Mouse (Mus musculus) right cerebral cortex, postnatal 14 days (tissue): ENCODE measurements around the gene Nr2f2.

Source experiments
- DNase-seq: peaks from one replicate; pipeline ENCODE4 v3.0.0; 2022

The Nr2f2 gene

DNA sequence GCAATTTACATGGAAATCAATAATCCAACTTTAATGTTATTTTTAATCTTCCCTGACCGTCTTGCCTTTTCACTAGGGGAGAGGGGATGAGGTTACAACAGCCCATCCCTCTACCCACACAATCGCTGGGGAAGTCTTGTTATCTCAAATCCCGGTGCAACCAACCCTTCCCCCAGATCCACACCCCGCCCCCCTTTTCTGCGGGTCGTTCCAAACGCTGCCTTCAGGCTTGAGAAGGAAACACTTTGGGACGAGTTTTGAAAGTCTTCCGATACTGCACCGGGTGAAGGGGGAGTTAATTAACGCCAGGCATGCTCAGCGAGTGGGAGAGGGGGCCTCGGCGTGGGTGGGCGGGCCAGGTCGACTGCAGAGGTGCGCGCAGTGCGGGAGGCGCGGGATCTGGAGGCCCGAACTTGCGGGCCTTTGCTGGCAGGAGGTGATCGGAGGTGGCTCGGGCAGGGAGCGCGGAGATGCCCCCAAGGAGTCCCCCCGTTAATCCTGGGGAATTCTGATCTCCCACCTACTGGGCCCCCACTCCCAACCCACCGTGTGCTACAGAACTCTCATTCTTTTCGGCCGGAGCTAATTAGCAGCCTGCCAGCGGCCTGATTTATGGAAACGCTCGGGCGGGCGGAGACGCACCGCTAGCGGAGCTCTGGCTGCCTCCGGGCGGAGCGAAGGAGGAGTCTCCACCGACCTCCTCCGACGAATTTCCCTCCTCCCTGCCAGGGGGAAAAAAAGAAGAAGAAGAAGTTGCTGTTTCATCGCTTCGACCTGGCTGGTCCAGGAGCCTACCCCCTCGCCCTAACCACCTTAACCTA, 35.1 kb downstream of the Nr2f2 start:
- DNase-seq: no peak

DNA sequence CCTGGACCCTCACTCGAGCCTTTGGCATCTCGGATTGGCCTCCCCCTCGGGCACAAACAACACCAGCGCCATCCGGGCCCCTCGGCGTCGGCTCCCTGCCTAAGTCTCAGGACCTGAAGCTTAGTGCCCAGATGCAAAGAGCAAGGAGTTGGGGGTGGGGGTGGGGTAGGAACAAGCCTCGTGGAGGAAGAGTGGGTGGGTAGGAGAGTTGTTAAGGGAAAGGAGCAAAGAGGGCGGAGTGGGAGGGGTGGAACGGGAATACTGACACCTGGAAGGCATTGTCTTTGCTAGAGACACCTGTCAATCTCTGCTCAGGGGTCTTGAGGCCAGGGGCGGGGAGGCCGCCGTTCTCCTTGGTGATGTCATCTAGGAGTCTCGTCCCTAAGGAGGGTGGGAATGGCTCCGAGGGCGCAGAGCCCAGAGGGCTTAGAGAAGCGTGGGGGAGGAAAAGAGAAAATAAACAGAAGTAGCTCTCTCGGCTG, 35.7 kb downstream of the Nr2f2 start:
- no peak for DNase-seq

DNA sequence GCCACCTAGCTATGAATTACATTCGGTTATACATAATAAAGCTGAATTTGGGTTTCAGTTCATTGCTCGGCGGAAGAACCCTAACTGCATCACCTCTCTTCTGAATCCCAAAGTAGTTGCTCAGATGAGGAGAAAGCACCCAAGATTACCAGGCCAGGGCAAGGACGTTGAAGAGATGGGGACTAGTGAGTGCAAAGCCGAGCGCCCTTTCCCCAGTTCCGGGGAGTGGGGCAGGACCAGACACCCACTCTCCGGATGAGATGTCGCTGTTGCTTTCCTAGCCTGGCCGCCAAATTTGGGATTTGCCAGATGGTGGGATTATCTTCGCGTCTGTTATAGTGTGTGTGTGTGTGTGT, 36.4 kb downstream of the Nr2f2 start:
- no peak for DNase-seq

DNA sequence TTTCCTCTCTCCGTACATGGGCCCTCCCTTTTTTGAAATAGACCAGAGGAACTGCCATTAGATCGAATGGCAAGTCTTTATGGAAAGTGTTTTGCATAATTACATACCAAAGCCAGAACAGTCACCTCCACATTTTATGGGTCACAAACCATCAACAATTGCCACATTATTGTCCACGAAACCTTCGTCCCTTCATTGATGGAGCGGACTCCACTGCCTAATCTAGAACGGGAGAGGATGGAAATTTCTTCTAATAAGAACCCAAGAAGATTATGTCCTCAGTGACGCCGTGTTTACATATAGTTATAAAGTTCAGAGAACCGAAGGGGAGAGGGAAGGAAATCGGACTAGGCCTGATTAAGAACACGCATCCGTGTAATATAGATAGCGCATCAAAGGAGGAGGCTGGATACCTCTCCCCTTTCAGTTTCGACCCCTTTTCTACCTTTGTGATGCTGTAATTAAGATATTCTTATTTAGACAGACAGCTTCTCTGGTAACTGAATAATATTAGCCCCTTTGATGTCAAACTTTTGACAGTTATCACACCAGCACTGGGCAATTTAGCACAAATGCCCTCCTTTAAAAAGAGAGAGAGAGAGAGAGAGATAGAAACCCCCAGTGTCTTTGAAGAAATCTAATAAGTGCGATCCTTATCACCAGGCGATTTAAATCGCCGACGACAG, 36.9 kb downstream of the Nr2f2 start:
- no peak for DNase-seq

DNA sequence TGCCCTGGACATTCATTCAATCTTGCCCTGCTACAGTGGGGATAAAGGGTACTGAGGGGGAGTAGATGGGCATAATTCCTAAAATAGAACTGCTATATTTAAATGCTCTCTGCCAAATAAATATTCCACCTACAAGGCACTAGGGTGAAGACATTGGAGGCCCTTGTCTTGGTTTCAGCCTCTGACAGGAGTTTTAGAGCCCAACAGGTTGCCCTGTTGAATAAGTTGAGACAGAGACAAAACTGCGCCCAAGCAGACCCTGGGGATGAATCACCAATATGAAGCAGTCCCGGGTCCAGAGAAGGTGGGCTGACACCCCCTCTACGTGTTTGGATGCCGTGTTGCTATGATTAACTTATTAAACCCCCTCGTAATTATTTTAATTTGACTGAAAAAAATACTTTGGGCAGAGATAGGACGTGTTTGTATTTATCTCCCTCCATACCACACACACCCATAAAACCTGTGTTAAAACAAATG, 37.5 kb downstream of the Nr2f2 start:
- DNase-seq: no peak

DNA sequence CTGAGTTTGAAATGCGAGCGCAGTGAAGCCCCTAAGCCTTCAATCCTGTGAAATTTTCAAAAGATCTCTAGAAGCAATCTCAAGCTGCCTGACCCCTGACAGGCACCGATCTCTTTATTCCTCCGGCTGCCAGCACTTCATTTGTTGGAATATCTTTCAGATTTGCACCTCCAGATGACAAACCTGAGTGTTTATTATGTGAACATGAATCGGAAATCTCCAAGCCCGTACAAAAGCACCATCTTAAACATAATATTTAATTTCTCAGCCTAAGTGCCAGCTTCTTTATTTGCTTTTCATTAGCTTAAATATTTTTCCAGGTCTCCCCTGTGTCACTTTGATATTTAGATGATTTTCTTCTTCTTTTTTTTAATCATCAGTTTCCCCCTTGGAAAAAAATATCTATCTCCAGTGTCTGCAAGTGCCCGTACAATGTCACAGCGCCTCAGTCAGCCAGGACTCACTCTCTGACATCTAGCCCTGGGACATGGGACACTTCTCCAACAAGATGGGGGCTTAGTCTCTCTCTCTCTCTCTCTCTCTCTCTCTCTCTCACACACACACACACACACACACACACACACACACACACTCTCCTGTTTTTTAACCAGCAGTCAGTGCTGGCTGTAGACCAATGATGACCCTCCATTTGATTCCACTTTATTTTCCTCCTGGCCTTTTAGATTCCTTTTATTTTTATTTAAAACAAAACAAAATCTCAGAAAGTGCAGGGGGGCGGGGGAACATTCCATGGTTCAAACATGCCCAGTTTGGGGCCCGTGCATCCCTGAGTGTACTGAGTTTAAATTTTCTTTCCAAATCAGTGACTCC, 38.1 kb downstream of the Nr2f2 start:
- no peak for DNase-seq

DNA sequence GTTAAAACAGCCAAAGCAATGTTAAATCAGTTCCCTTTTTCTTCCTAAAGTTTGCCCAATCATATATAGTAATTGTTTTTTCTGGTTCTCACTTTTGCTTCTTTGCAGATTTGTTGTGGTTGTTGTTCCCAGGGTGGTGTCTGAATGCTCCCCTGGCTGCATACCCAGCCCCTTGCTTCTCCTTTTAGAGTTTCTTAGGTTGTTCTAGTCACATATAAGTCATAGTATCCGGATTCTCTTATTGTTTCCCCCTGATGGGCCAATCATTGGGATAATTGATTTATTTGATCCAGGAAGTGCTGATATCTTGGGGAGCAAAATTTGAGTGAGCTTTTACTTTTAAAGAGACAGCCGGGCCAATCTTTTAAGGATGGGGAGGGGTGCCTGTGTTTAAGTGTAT, 39.3 kb downstream of the Nr2f2 start:
- DNase-seq: no peak

DNA sequence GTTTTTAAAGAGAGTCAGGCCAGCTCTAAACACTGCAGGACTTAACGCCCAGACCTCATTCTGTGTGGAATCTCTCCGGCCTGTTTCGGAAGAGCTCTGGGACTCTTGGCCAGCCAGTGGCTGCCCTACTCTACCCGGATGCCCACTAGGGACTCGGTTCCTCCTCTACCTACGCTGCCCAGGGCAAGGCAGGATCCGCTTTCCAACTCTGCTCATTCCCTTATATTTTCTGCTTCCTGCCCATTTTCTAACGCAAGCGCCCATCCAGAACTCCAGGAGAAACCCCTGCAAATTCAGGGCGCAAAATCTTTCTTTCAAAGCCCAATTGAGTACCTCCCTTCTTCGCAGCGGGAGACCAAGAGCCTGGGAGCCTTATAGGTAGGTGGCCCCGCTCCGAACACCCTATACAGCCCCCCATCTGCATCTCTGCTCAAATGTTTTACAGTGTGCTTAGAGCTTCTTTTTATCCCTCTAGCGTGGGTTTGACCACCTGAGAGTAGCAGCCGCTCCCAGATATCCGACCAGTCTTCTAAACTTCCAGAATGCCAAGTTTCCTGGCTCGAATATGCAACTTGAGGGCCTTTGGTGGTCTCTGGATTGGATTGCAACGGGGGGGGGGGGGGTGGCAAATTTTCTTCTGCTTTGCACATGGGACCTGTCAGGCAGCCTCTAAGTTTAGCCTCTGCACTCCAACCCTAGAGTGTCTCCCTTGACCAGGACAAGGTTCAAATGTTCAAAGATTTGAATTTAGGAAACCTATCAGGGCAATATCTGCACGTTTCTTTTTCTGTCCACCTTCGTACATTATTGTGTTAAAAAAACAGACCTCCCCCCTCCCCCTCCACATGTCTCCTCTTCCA, 40.1 kb downstream of the Nr2f2 start:
- DNase-seq: no peak

DNA sequence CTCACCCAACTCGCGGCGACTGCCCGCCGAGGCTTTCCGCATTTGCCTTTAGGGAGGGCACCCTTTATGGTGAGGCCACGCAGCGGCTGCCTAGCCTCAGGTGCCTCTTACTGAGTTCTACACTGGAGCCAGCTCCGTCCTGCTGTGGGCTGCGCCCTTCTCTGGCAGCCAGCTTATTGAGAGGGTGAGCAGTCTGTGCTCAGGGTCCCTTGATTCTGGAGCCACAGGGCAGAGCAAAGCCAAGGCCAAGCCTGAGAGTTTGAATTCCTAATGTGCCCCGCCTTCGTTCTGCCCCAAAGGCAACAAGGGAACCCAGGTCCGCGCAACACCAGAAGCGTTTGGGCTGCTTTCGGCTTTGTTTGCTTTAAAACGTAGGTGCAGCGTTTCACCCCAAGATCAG, 41.2 kb downstream of the Nr2f2 start:
- no peak for DNase-seq

DNA sequence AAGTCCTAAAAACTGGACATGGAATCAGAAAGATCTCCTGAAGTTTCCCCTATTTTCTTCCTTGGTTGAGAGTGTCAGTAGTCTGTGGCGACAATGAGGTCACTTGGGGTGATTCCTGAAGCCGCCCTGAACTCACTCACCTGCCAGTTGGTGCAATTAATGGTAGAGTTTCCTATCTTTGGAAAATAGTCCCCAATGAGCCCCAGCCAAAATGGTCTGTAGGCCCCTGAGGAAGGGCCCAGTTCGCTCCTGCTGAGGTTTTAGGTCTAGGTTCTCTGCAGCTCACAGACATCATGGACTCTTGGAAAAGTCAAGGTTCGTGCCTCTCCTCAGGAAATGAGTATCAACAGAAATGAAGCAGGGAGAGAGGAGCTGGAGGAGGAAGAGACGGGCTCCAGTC, 42.0 kb downstream of the Nr2f2 start:
- no peak for DNase-seq

DNA sequence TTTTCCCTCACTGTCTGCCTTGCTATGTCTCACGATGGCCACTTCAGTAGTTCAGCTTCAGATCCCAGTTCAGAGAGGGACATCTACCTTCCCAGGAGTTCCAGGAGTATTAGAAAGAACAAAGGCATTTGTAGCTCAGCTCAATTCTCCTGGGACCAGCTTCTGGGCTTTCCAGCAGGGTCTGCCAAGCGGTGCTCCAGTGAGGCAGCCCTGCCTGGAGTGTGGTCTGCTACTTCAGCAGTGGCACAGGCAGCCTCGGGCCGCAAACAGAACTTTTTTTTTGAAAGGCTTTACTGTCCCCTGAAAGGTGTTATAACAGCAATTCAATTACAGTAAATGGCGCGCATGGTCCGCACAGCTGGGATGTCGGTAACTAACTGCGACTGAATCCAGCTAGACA, 42.5 kb downstream of the Nr2f2 start:
- no peak for DNase-seq

DNA sequence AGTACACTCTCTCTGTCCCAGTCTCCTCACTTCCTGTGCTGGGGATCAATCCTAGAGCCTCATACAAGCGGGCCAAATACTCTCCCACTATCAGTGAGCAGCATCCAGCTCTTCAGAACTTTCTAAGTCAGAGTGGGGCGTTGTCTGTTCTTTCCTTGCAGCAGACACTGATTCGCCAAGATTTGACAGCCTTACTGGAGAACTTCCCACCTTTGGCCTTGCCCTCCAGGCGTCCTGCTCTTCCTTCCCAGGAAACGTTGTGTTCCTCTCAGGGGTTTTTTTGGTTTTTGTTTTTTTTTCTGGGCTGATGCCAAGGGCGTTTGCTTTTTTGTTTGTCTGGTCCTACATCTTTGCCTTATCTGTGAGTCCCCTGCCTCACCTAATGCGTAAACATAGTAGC, 60.8 kb downstream of the Nr2f2 start:
- DNase-seq: no peak

DNA sequence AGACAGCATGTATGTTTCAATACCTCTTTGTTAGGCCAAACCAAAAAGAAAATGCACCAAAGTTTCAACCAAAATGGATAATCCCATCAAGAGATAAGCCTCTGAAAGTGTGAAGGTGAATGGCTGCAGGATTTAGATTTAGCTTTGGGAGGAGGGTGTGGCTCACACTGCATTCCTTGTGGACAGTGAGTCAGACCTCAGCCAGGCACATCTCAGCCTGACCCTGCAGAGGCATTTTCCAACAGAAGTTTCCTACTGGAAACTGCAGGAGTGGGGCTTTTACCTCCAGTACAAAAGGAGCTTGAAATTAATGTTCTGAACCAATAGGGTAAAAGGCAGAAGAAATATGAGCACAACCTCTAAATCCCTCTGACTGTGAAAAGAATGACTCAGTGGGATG, 62.1 kb downstream of the Nr2f2 start:
- DNase-seq: no peak
